Mouse (Mus musculus) ES-E14 (cell line): Measurements from ENCODE around the gene Cep128. TPM values are rescaled to one million over a fixed set of nuclear protein-coding genes. Genes with fewer than 3 reads are reported as not detected.

Experiments
- DNase-seq: peaks from one replicate; pipeline ENCODE4 v3.0.0-alpha.2; 2013; ENCODE audit warnings: low read depth, low spot score
- H3K27ac ChIP-seq: 2 replicates; pipeline ENCODE4 v1.5.1; 2012; ENCODE audit warnings: low read depth, mild to moderate bottlenecking, low read length, moderate library complexity, mixed read lengths; ENCODE audit not compliant: poor library complexity, insufficient read depth, severe bottlenecking
- H3K36me3 ChIP-seq: 2 replicates; pipeline ENCODE4 v1.6.1; 2012; ENCODE audit warnings: mild to moderate bottlenecking, low read length, moderate library complexity, mixed read lengths; ENCODE audit not compliant: control insufficient read depth, poor library complexity, insufficient read depth, severe bottlenecking
- H3K4me1 ChIP-seq, 2 experiments: fragments of 150-350 bp in 1 of 2; sonication (generic) in 1 of 2; 2 replicates each; pipeline ENCODE4 v1.6.1; 2012; ENCODE audit warnings: low read length in 2 of 2, mild to moderate bottlenecking in 1 of 2, mixed read lengths in 1 of 2; ENCODE audit not compliant: control insufficient read depth in 2 of 2, insufficient read depth in 2 of 2, poor library complexity in 1 of 2
- H3K4me3 ChIP-seq, 2 experiments: fragments of 150-350 bp in 1 of 2; sonication (generic) in 1 of 2; 2 replicates each; pipeline ENCODE4 v1.5.1; 2012; ENCODE audit warnings: low read length in 2 of 2, low read depth in 1 of 2, mild to moderate bottlenecking in 1 of 2, mixed read lengths in 1 of 2; ENCODE audit not compliant: insufficient read depth in 1 of 2, poor library complexity in 1 of 2, severe bottlenecking in 1 of 2
- H3K9ac ChIP-seq: 2 replicates; pipeline ENCODE4 v1.6.1; 2012; ENCODE audit warnings: low read depth, mild to moderate bottlenecking, low read length, mixed read lengths; ENCODE audit not compliant: poor library complexity, insufficient read depth, severe bottlenecking
- H3K9me3 ChIP-seq: fragments of 150-350 bp; sonication (generic); 2 replicates; pipeline ENCODE4 v1.6.1; 2012; ENCODE audit warnings: low read depth, mild to moderate bottlenecking, low read length; ENCODE audit not compliant: control insufficient read depth, insufficient read depth
- CHD2 ChIP-seq: IDR thresholded peaks from 2 replicates; pipeline ENCODE4 v1.6.1; 2014; ENCODE audit warnings: mild to moderate bottlenecking, low read depth, low read length, inconsistent platforms
- HCFC1 ChIP-seq: IDR thresholded peaks from 2 replicates; pipeline ENCODE4 v1.6.1; 2012; ENCODE audit warnings: low read length, inconsistent platforms, borderline replicate concordance; ENCODE audit not compliant: insufficient read depth
- MAFK ChIP-seq: IDR thresholded peaks from 2 replicates; pipeline ENCODE4 v1.6.1; 2014; ENCODE audit warnings: mild to moderate bottlenecking, low read depth, low read length, inconsistent platforms; ENCODE audit not compliant: insufficient read depth
- ZC3H11A ChIP-seq: IDR thresholded peaks from 2 replicates; pipeline ENCODE4 v1.6.1; 2012; ENCODE audit warnings: low read depth, mild to moderate bottlenecking, inconsistent platforms, low read length, borderline replicate concordance
- ZNF384 ChIP-seq: IDR thresholded peaks from 2 replicates; pipeline ENCODE4 v1.6.1; 2012; ENCODE audit warnings: low read depth, low read length, inconsistent platforms
- in situ Hi-C, 2 experiments: fragments of 600-800 bp; cut with MboI; formaldehyde crosslinking; loops; one replicate each; pipeline ENCODE4 v1.15.1; 2025; ENCODE audit warnings: low sequenced_read_pairs in 2 of 2, inconsistent platforms in 1 of 2; ENCODE audit not compliant: unreplicated experiment in 2 of 2
- total RNA-seq: library from RNA; depleted of rRNA; stranded (reverse); fragments of 300-350 nt; gene quantifications from 2 replicates; pipeline ENCODE4 v1.2.3, GENCODE M21; 2012

The Cep128 gene
- total RNA-seq, 1 experiment: 10.1 TPM

DNA sequence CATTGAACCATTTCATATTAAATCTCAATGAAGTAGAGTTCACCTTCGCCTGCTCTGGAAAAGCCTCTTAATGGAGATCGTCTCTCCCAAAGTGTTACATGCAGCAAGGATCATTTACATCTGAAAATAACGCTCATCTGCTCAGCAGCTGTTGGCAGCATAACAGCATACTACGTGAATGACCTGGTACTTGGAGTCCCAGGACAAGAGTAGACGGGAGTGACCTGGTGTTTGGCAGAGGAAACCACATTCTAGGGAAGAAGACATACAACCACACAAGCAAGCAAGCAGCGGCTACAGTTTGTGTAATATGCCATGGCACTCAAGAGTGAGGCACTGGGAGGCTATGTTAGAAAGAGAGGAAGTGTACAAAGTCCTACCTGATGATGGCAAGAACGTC is 69.2 kb downstream of the Cep128 start:
- no peak for DNase-seq
- in situ Hi-C loops: loop anchor here (10.0 to 25.0 kb wide), 3 partner anchors 570 to 753 kb away; partner anchors contain the start of gene Dio2 (in 1 of the 2)
- Histone ChIP-seq H3K9me3 (no peaks in the 10 kb centered on the region), H3K9ac (no peak overlapping the region), H3K36me3 (no peaks in the 10 kb centered on the region), H3K4me3 (no peak overlapping the region), H3K4me1 (no peaks in the 10 kb centered on the region), H3K27ac (no peak overlapping the region)
- no peak for TF ChIP-seq ZC3H11A
- TF ChIP-seq CHD2: no peak
- TF ChIP-seq MAFK: no peak
- no peak for TF ChIP-seq ZNF384
- TF ChIP-seq HCFC1: no peak

DNA sequence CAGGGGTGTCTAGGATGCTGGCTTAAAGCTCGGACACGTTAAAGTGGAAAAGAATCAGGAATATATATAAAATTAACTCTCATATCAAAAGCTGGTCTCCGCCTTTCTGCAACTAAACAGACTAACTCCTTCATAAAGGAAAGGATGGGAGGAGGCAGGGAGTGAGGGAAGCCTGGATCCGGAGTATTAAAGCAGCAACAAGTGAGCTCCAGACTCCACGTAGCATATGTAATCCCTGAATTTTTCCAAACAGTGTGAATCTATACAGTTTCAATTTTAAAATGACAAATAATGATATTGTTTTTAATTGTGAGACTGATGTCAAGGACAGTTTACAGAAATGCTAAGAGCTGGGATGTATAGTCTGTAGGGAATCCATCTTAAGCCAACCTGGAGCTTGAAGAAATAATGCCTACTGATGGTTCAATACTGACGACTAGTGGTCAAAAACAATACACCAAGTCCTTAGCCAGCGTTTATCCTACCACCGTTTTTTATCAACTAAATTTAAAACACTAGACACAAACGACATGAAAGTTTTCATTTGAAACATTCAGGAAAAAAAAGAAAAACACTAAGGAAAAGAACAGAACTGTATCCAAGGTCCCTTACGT is 70.1 kb downstream of the Cep128 start:
- H3K27ac ChIP-seq: no peak overlapping the region
- no peaks in the 10 kb centered on the region for H3K9me3 ChIP-seq
- H3K9ac ChIP-seq: no peak overlapping the region
- in situ Hi-C loops: loop anchor here (10.0 to 25.0 kb wide), 3 partner anchors 569 to 752 kb away; partner anchors contain the start of gene Dio2 (in 1 of the 2)
- no peaks in the 10 kb centered on the region for H3K4me1 ChIP-seq
- no peaks in the 10 kb centered on the region for H3K36me3 ChIP-seq
- TF ChIP-seq ZC3H11A (peak; percentile 70), MAFK (no peak)
- H3K4me3 ChIP-seq: no peak overlapping the region
- DNase-seq: peak; percentile 26

DNA sequence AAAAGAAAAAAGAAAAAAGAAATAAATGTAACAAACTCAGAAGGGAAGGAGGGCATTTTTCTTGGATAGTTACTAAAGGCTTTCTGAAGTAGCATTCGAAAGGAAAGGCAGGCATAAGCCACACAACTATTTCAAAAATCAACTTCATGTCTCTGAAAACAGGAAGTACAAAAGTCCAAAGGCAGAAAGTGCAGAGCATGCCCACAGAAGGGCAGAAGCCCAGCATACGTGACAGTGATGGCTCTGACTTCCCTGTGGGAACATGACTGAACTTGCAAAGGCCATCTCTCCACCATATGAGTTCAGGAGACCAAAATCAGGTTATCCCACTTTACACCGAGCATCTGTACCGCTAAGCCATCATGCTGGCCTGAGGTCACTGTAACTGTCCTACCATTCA is 71.6 kb downstream of the Cep128 start:
- H3K9me3 ChIP-seq: no peaks in the 10 kb centered on the region
- H3K36me3 ChIP-seq: no peaks in the 10 kb centered on the region
- in situ Hi-C loops: loop anchor here (10.0 to 25.0 kb wide), 3 partner anchors 568 to 750 kb away; partner anchors contain the start of gene Dio2 (in 1 of the 2)
- H3K9ac ChIP-seq: no peak overlapping the region
- H3K27ac ChIP-seq: no peak overlapping the region
- no peak for DNase-seq
- TF ChIP-seq HCFC1 (no peak), MAFK (no peak), CHD2 (no peak), ZNF384 (no peak), ZC3H11A (no peak)
- H3K4me3 ChIP-seq: no peak overlapping the region
- H3K4me1 ChIP-seq: no peaks in the 10 kb centered on the region

DNA sequence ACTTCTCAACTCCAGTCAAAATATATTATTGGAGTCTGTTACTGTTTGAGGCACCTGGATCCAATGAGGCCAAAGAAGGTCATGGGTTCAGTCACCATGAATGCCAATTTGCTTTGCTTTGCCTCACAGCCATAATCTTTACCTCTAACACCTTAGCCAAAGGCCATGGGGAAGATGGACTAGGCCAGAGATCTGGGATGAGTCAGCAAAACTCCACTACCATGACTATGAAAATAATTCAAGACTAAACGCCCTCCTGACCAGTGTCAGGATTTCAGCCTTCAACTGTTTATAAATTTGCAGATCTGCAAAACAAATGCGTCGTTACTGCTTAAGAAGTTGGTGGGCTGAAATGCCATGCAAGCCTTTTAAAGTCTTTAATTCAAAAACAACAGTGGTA is 76.5 kb downstream of the Cep128 start:
- H3K4me1 ChIP-seq: no peaks in the 10 kb centered on the region
- in situ Hi-C loops: loop anchor here (25.0 kb wide), 2 partner anchors 570 to 745 kb away; partner anchors contain the start of gene Dio2 (in 1 of the 2)
- no peak overlapping the region for H3K9ac ChIP-seq
- no peak overlapping the region for H3K4me3 ChIP-seq
- no peak for DNase-seq
- H3K27ac ChIP-seq: no peak overlapping the region
- H3K36me3 ChIP-seq: no peaks in the 10 kb centered on the region
- no peaks in the 10 kb centered on the region for H3K9me3 ChIP-seq
- no peak for TF ChIP-seq HCFC1
- no peak for TF ChIP-seq ZNF384
- no peak for TF ChIP-seq ZC3H11A
- no peak for TF ChIP-seq CHD2
- TF ChIP-seq MAFK: no peak

DNA sequence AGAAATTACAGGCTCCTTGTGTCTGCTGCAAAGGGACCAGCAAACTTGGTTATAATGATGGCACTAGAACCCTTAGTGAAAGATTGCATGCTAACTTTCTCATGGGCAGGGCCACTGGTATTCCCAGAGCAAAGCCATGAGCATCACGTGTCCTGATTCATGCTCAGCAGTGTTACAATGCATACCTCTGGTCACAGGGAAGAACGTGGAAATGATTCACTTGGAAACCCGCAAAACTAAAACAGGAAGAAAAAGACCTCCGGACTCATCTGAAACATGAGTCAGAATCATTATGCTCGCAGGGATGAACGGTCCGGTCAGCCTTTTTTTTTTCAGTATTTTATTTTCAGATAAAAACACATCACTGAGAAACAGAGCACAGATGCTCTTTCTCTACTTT is 78.4 kb downstream of the Cep128 start:
- H3K4me3 ChIP-seq: no peak overlapping the region
- H3K9me3 ChIP-seq: no peaks in the 10 kb centered on the region
- H3K36me3 ChIP-seq: no peaks in the 10 kb centered on the region
- in situ Hi-C loops: loop anchor here (25.0 kb wide), 2 partner anchors 568 to 743 kb away; partner anchors contain the start of gene Dio2 (in 1 of the 2)
- no peak overlapping the region for H3K27ac ChIP-seq
- TF ChIP-seq HCFC1: no peak
- no peak for TF ChIP-seq CHD2
- TF ChIP-seq ZNF384: no peak
- no peak for TF ChIP-seq MAFK
- no peak for TF ChIP-seq ZC3H11A
- H3K4me1 ChIP-seq: no peaks in the 10 kb centered on the region
- DNase-seq: no peak
- no peak overlapping the region for H3K9ac ChIP-seq
